Mouse (Mus musculus) liver, embryonic 13.5 days (tissue): ENCODE measurements around the gene Hnrnpm. TPM values are rescaled to one million over a fixed set of nuclear protein-coding genes. Genes with fewer than 3 reads are reported as not detected.

Experiments
- ATAC-seq: fragments of 200-750 bp; cut with Nextera tagmentation; 2 replicates; pipeline ENCODE4 v1.8.0; 2017; ENCODE audit warnings: low read depth, mild to moderate bottlenecking, moderate number of reproducible peaks, moderate library complexity
- DNase-seq: peaks from one replicate; pipeline ENCODE4 v3.0.0; 2022
- H3K27ac ChIP-seq: fragments of 300-500 bp; sonication (generic); 2 replicates; pipeline ENCODE4 v1.5.1; 2015; ENCODE audit warnings: moderate library complexity, mild to moderate bottlenecking, inconsistent platforms
- H3K27me3 ChIP-seq: fragments of 300-500 bp; sonication (generic); 2 replicates; pipeline ENCODE4 v1.6.1; 2015; ENCODE audit warnings: mild to moderate bottlenecking, inconsistent platforms
- H3K36me3 ChIP-seq: fragments of 300-500 bp; sonication (generic); 2 replicates; pipeline ENCODE4 v1.6.1; 2015; ENCODE audit warnings: mild to moderate bottlenecking, inconsistent platforms
- H3K4me1 ChIP-seq: fragments of 300-500 bp; sonication (generic); replicated peaks from 2 replicates; pipeline ENCODE4 v1.6.1; 2015; ENCODE audit warnings: inconsistent platforms
- H3K4me2 ChIP-seq: fragments of 300-500 bp; sonication (generic); 2 replicates; pipeline ENCODE4 v1.6.1; 2015; ENCODE audit warnings: inconsistent platforms, mild to moderate bottlenecking, moderate library complexity
- H3K4me3 ChIP-seq: fragments of 300-500 bp; sonication (generic); replicated peaks from 2 replicates; pipeline ENCODE4 v1.5.1; 2015; ENCODE audit warnings: mild to moderate bottlenecking, inconsistent platforms
- H3K9ac ChIP-seq: fragments of 300-500 bp; sonication (generic); 2 replicates; pipeline ENCODE4 v1.6.1; 2015; ENCODE audit warnings: mild to moderate bottlenecking, inconsistent platforms
- H3K9me3 ChIP-seq: fragments of 300-500 bp; sonication (generic); replicated peaks from 2 replicates; pipeline ENCODE4 v1.6.1; 2016; ENCODE audit warnings: inconsistent platforms
- WGBS: fragments of 180-500 bp; shearing (Covaris S2); methylation state at CpG from one replicate; pipeline ENCODE4 v1.1.7; 2015; ENCODE audit not compliant: insufficient replicate concordance; 5-methylcytosine and 5-hydroxymethylcytosine counted together
- polyA plus RNA-seq: library from polyadenylated mRNA; unstranded; fragments of >200 nt; fragmentation: Nextera tagmentation; extraction: Ambion mirVana; gene quantifications from 2 replicates; pipeline ENCODE4 v1.2.1, GENCODE M21; 2015

Gene Hnrnpm
- polyA plus RNA-seq, 1 experiment from 2014 or later = 160 TPM

- no peaks in the 10 kb centered on the region for H3K27me3 ChIP-seq
- H3K9ac ChIP-seq = no peak overlapping the region
- WGBS = 84% methylated on average over 3 of the region's 3 CpGs
- ATAC-seq = no peak
- H3K4me2 ChIP-seq = no peak overlapping the region
- no peak overlapping the region for H3K27ac ChIP-seq
- H3K4me3 ChIP-seq = no peak overlapping the region
- peaks cover 50% of the 10 kb centered on the region for H3K36me3 ChIP-seq
- DNase-seq = no peak
- no peaks in the 10 kb centered on the region for H3K9me3 ChIP-seq
- H3K4me1 ChIP-seq = peaks cover 62% of the 10 kb centered on the region
These were observed 17.0 kb downstream of the Hnrnpm start for GRCm38 (mm10) chr17:33669681-33670080.

DNA sequence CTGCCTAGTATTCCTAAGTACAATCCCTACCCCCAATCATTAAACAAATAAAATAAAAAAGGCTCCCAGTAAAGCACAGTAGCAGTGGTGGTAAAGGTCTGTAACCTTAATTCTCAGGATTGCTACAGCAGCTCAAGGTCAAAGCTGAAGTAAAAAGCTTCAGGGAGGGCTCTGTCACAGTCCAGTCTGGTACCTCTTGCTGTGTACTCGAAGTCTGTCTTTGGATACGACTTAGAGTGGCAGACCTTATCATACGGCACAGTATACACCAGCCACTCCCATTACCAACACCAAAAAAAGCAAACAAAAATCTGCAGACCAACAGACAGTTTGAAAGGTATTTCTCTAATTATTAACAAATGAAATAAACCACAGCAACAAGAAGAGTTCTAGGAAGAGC lies 19.8 kb downstream of the Hnrnpm start:
- Histone ChIP-seq H3K27me3 (no peaks in the 10 kb centered on the region), H3K27ac (peak overlapping the region; percentile 37), H3K4me1 (peaks cover 42% of the 10 kb centered on the region), H3K9me3 (no peaks in the 10 kb centered on the region), H3K9ac (peak overlapping the region; percentile 8; the same call in 1 of the 2 replicates), H3K36me3 (peaks cover 71% of the 10 kb centered on the region), H3K4me3 (no peak overlapping the region), H3K4me2 (no peak overlapping the region)
- no peak for DNase-seq
- 18% methylated on average over 3 of the region's 3 CpGs for WGBS
- ATAC-seq = peak; percentile 83

DNA sequence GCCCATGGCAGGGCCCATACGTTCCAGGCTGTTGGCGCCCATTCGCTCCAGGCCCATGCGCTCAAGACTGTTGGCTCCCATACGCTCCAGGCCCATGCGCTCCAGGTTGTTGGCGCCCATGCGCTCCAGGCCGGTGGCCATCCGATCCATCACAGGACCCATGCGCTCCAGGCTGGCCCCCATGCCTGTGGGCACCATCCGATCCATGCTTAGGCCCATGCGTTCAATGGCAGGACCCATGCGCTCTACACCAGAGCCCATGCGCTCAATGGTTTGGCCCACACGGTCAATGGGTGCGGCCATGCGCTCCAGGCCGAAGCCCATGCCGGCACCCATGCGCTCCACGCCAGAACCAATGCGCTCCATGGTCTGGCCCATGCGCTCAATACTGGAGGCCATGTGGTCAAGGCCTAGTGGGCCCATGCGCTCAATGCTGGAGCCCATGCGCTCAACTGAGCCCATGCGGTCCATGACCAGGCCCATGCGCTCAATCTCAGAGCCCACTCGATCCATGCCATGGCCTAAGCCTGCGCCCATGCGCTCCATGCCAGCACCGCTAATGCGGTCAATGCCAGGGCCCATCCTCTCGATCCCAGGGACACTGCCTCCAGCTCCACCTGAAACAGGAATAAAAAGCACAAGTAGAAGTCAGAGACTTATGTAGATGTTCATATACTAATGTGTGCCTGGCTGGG lies 36.7 kb downstream of the Hnrnpm start:
- Histone ChIP-seq H3K36me3 (peaks cover 97% of the 10 kb centered on the region), H3K4me2 (no peak overlapping the region), H3K9me3 (no peaks in the 10 kb centered on the region), H3K4me1 (no peaks in the 10 kb centered on the region), H3K27me3 (no peaks in the 10 kb centered on the region), H3K4me3 (no peak overlapping the region), H3K27ac (no peak overlapping the region), H3K9ac (no peak overlapping the region)
- 95% methylated on average over 34 of the region's 34 CpGs for WGBS
- ATAC-seq (peak; percentile 29; the same call in 1 of the 2 replicates), DNase-seq (no peak)

DNA sequence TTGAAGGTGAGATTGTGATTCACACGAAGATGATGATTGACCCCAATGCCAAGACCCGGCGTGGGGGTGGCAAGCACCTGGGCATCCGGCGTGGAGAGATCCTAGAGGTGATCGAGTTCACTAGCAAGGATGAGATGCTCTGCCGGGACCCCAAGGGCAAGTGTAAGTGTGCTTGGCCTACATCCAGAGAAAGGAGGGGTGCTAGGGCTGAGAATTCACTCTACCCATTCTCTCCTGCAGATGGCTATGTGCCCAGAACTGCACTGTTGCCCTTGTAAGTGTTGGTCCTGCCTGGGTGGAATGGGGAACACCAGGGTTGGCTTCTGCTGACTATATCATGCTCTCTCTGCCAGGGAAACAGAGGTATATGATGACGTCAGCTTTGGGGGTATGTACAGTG lies 41.6 kb downstream of the Hnrnpm start:
- Histone ChIP-seq H3K4me3 (no peak overlapping the region), H3K4me1 (peaks cover 18% of the 10 kb centered on the region), H3K4me2 (no peak overlapping the region), H3K36me3 (peaks cover 81% of the 10 kb centered on the region), H3K9me3 (no peaks in the 10 kb centered on the region), H3K27me3 (no peaks in the 10 kb centered on the region), H3K9ac (no peak overlapping the region), H3K27ac (no peak overlapping the region)
- 92% methylated on average over 8 of the region's 8 CpGs for WGBS
- DNase-seq = no peak
- no peak for ATAC-seq

- no peak overlapping the region for H3K9ac ChIP-seq
- H3K36me3 ChIP-seq = peaks cover 71% of the 10 kb centered on the region
- H3K27ac ChIP-seq = no peak overlapping the region
- H3K4me3 ChIP-seq = no peak overlapping the region
- DNase-seq (no peak), ATAC-seq (no peak)
- H3K4me2 ChIP-seq = no peak overlapping the region
- no peaks in the 10 kb centered on the region for H3K9me3 ChIP-seq
- H3K27me3 ChIP-seq = no peaks in the 10 kb centered on the region
- WGBS = 83% methylated on average over 4 of the region's 4 CpGs
- H3K4me1 ChIP-seq = peaks cover 27% of the 10 kb centered on the region
These were observed 42.6 kb downstream of the Hnrnpm start for GRCm38 (mm10) chr17:33644068-33644467.

GRCm38 (mm10) chr17:33639743-33640142 lies 46.9 kb downstream of the Hnrnpm start:
- 13% methylated on average over 6 of the region's 6 CpGs for WGBS
- Histone ChIP-seq H3K4me1 (peaks cover 27% of the 10 kb centered on the region), H3K27me3 (no peaks in the 10 kb centered on the region), H3K27ac (peak overlapping the region; percentile 36; the same call in 1 of the 2 replicates), H3K4me3 (no peak overlapping the region), H3K9ac (no peak overlapping the region), H3K36me3 (peaks cover 30% of the 10 kb centered on the region), H3K4me2 (no peak overlapping the region), H3K9me3 (no peaks in the 10 kb centered on the region)
- ATAC-seq (peak; percentile 57), DNase-seq (no peak)

DNA sequence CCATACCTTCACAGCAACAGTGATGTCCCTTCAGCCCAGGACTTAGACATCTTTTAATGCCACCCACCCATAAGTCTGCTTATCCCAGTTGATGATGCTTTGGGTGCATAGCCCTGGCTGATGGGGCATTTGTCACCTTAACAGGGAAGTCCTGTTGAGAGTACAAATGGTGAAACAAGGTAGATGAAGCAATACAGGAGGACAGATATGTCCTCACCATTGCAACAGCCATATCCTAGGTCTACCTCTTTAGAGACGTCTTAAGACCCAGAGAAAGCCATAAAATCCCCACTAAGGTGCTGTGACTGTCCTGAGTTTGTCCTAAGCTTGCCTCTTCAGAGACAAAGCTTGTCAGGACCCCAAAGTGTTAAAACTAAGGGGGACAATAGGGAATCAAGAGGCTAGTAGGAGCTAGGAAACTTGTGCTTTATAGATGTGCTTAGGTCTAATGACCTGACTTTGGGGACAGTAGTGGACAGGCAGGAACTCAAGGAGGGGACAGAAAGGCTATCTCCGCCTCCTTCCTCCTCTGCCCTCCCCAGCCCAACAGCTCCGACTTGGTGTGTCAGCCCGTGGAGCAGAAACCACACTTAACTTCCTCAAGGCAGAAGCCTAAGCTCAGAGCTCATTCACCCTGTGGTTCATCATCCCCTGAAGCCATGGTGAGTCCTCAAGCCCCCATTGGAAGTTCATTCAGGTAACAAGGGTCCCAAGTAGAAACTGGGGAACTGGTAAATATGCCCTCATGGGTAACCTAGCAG lies 49.0 kb downstream of the Hnrnpm start, which contains the start of gene Pram1:
Gene Pram1, plus strand, starts transcription at position 541 of the 761 bp plus-strand sequence.
- Histone ChIP-seq H3K27ac (no peak within 1 kb of the TSS), H3K36me3 (peaks cover 10% of the 10 kb centered on the region; the same call in 1 of the 2 replicates), H3K9ac (no peak within 1 kb of the TSS), H3K4me2 (no peak within 1 kb of the TSS), H3K9me3 (no peaks in the 10 kb centered on the region), H3K4me3 (no peak within 1 kb of the TSS), H3K27me3 (no peaks in the 10 kb centered on the region), H3K4me1 (peaks cover 27% of the 10 kb centered on the region)
- DNase-seq (no peak), ATAC-seq (no peak)
- WGBS = 46% methylated on average over 4 of the region's 4 CpGs

- WGBS = 80% methylated on average over 2 of the region's 2 CpGs
- DNase-seq = no peak
- no peak for ATAC-seq
- H3K9ac ChIP-seq = no peak overlapping the region
- H3K4me2 ChIP-seq = no peak overlapping the region
- H3K36me3 ChIP-seq = peaks cover 9% of the 10 kb centered on the region
- peaks cover 27% of the 10 kb centered on the region for H3K4me1 ChIP-seq
- no peak overlapping the region for H3K4me3 ChIP-seq
- no peak overlapping the region for H3K27ac ChIP-seq
- H3K9me3 ChIP-seq = no peaks in the 10 kb centered on the region
- H3K27me3 ChIP-seq = no peaks in the 10 kb centered on the region
These were observed 49.6 kb downstream of the Hnrnpm start for GRCm38 (mm10) chr17:33637038-33637437.

- H3K36me3 ChIP-seq = peaks cover 22% of the 10 kb centered on the region
- H3K9ac ChIP-seq = no peak overlapping the region
- H3K4me1 ChIP-seq = peaks cover 33% of the 10 kb centered on the region
- no peak overlapping the region for H3K4me3 ChIP-seq
- no peak overlapping the region for H3K4me2 ChIP-seq
- ATAC-seq (no peak), DNase-seq (no peak)
- H3K27me3 ChIP-seq = no peaks in the 10 kb centered on the region
- WGBS = 76% methylated on average over 5 of the region's 5 CpGs
- H3K27ac ChIP-seq = no peak overlapping the region
- no peaks in the 10 kb centered on the region for H3K9me3 ChIP-seq
These were observed 54.9 kb downstream of the Hnrnpm start for GRCm38 (mm10) chr17:33631796-33632195.

GRCm38 (mm10) chr17:33631236-33631635 lies 55.4 kb downstream of the Hnrnpm start:
- ATAC-seq = no peak

DNA sequence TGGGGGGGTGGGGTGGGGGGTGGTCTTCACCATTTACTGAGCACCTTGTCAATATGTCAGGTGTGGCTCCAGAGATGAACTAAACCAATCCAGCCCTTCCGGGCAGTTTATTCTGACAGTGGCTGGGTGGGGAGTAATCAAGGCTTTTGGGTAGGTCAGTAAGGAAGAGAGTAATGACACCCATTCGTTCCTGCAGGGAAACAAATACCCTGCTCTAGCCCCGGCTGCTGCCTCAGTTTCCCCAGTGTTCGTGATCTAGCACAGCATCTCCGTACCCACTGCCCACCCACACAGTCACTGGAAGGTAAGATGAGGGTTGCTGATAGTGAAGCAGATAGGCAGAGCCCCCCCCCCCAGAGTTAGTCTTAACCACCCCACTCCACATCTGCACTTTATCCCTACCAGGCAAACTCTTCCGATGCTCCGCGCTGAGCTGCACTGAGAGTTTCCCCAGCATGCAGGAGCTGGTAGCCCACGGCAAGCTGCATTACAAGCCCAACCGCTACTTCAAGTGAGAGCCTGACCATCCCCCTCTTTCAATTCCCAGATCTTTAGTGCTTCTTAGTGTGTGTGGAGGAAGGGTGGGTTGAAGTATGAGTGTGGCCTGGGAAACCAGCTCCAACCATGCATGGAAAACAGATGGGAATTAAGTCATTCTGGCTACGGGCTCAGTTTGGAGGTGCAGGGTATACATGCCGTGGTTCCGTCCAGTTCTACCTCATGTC lies 56.3 kb downstream of the Hnrnpm start:
- peak overlapping the region; percentile 78 for H3K9ac ChIP-seq
- DNase-seq (no peak), ATAC-seq (no peak)
- H3K4me2 ChIP-seq = peak overlapping the region; percentile 91
- 88% methylated on average over 13 of the region's 13 CpGs for WGBS
- H3K27me3 ChIP-seq = no peaks in the 10 kb centered on the region
- peaks cover 22% of the 10 kb centered on the region for H3K36me3 ChIP-seq
- H3K4me1 ChIP-seq = peaks cover 33% of the 10 kb centered on the region
- peak overlapping the region; percentile 70 for H3K4me3 ChIP-seq
- H3K27ac ChIP-seq = peak overlapping the region; percentile 95
- H3K9me3 ChIP-seq = no peaks in the 10 kb centered on the region

More at GRCm38 (mm10) chr17:33631236-33631635, 55.4 kb downstream of the Hnrnpm start:
- Histone ChIP-seq H3K27me3 (no peaks in the 10 kb centered on the region), H3K4me1 (peaks cover 33% of the 10 kb centered on the region), H3K9ac (no peak overlapping the region), H3K27ac (no peak overlapping the region), H3K4me2 (no peak overlapping the region), H3K36me3 (peaks cover 22% of the 10 kb centered on the region), H3K9me3 (no peaks in the 10 kb centered on the region), H3K4me3 (no peak overlapping the region)
- WGBS = 90% methylated on average over 9 of the region's 9 CpGs
- DNase-seq = no peak
